Mouse (Mus musculus): ENCODE data around the gene Vrk1. TPM values are rescaled to one million over a fixed set of nuclear protein-coding genes. Genes with fewer than 3 reads are reported as not detected.

The Vrk1 gene
- polyA plus RNA-seq (2012; ENCODE audit: insufficient read depth, insufficient read length, missing spikeins), result 7.8 and 10.2 TPM in 2 replicates

GRCm38 (mm10) chr12:106010065-106010915 lies at the start of gene Vrk1:
TSS of gene Vrk1 (plus strand) at chr12:106010228.
- Histone ChIP-seq H3K27ac (replicated peaks; ENCODE audit: low read depth, low read length) (no peak within 1 kb of the TSS), H3K4me1 (ENCODE audit: control insufficient read depth, insufficient read depth, insufficient read length, low read length) (no peaks in the 10 kb centered on the region), H3K4me3 (ENCODE audit: insufficient read depth, low read depth, low read length) (peak within 1 kb of the TSS; percentile 76)

GRCm38 (mm10) chr12:105960592-105961330 lies 49.3 kb upstream of the Vrk1 start:
- Histone ChIP-seq H3K27ac (replicated peaks; ENCODE audit: low read depth, low read length) (no peak overlapping the region), H3K4me3 (ENCODE audit: insufficient read depth, low read depth, low read length) (no peak overlapping the region), H3K4me1 (ENCODE audit: control insufficient read depth, insufficient read depth, insufficient read length, low read length) (no peaks in the 10 kb centered on the region)

GRCm38 (mm10) chr12:105961667-105962066 lies 48.4 kb upstream of the Vrk1 start:
- H3K27ac ChIP-seq (replicated peaks; ENCODE audit: low read depth, low read length), result no peak overlapping the region
- no peaks in the 10 kb centered on the region for H3K4me1 ChIP-seq (ENCODE audit: control insufficient read depth, insufficient read depth, insufficient read length, low read length)
- H3K4me3 ChIP-seq (ENCODE audit: insufficient read depth, low read depth, low read length), result no peak overlapping the region

- Histone ChIP-seq H3K4me3 (ENCODE audit: insufficient read depth, low read depth, low read length) (peak overlapping the region; percentile 69), H3K27ac (replicated peaks; ENCODE audit: low read depth, low read length) (no peak overlapping the region), H3K4me1 (ENCODE audit: control insufficient read depth, insufficient read depth, insufficient read length, low read length) (no peaks in the 10 kb centered on the region)
Observed at GRCm38 (mm10) chr12:105962103-105963011, 47.7 kb upstream of the Vrk1 start.

GRCm38 (mm10) chr12:105963012-105963572 lies 46.9 kb upstream of the Vrk1 start:
- no peak overlapping the region for H3K27ac ChIP-seq (replicated peaks; ENCODE audit: low read depth, low read length)
- H3K4me1 ChIP-seq (ENCODE audit: control insufficient read depth, insufficient read depth, insufficient read length, low read length), result 0 out of 2 replicates have a peak, but pooled peaks cover 3% of the 10 kb centered on the region
- H3K4me3 ChIP-seq (ENCODE audit: insufficient read depth, low read depth, low read length), result peak overlapping the region; percentile 69

- Histone ChIP-seq H3K27ac (replicated peaks; ENCODE audit: low read depth, low read length) (no peak overlapping the region), H3K4me3 (ENCODE audit: insufficient read depth, low read depth, low read length) (no peak overlapping the region), H3K4me1 (ENCODE audit: control insufficient read depth, insufficient read depth, insufficient read length, low read length) (0 out of 2 replicates have a peak, but pooled peaks cover 3% of the 10 kb centered on the region)
Observed at GRCm38 (mm10) chr12:105966887-105967637, 43.0 kb upstream of the Vrk1 start.

- no peak overlapping the region for H3K27ac ChIP-seq (replicated peaks; ENCODE audit: low read depth, low read length)
- peak overlapping the region; percentile 5; the same call in 1 of the 2 replicates for H3K4me3 ChIP-seq (ENCODE audit: insufficient read depth, low read depth, low read length)
- 0 out of 2 replicates have a peak, but pooled peaks cover 3% of the 10 kb centered on the region for H3K4me1 ChIP-seq (ENCODE audit: control insufficient read depth, insufficient read depth, insufficient read length, low read length)
Observed at GRCm38 (mm10) chr12:105967806-105968205, 42.2 kb upstream of the Vrk1 start.

GRCm38 (mm10) chr12:105971182-105971581 lies 38.8 kb upstream of the Vrk1 start:
- H3K4me1 ChIP-seq (ENCODE audit: control insufficient read depth, insufficient read depth, insufficient read length, low read length), result 0 out of 2 replicates have a peak, but pooled peaks cover 3% of the 10 kb centered on the region
- no peak overlapping the region for H3K27ac ChIP-seq (replicated peaks; ENCODE audit: low read depth, low read length)
- no peak overlapping the region for H3K4me3 ChIP-seq (ENCODE audit: insufficient read depth, low read depth, low read length)

- H3K27ac ChIP-seq (replicated peaks; ENCODE audit: low read depth, low read length), result no peak overlapping the region
- 0 out of 2 replicates have a peak, but pooled peaks cover 3% of the 10 kb centered on the region for H3K4me1 ChIP-seq (ENCODE audit: control insufficient read depth, insufficient read depth, insufficient read length, low read length)
- no peak overlapping the region for H3K4me3 ChIP-seq (ENCODE audit: insufficient read depth, low read depth, low read length)
Observed at GRCm38 (mm10) chr12:105972673-105973072, 37.4 kb upstream of the Vrk1 start.

GRCm38 (mm10) chr12:105973691-105974090 lies 36.3 kb upstream of the Vrk1 start:
- H3K4me3 ChIP-seq (ENCODE audit: insufficient read depth, low read depth, low read length), result no peak overlapping the region
- H3K4me1 ChIP-seq (ENCODE audit: control insufficient read depth, insufficient read depth, insufficient read length, low read length), result no peaks in the 10 kb centered on the region
- no peak overlapping the region for H3K27ac ChIP-seq (replicated peaks; ENCODE audit: low read depth, low read length)

- H3K4me3 ChIP-seq (ENCODE audit: insufficient read depth, low read depth, low read length), result no peak overlapping the region
- H3K27ac ChIP-seq (replicated peaks; ENCODE audit: low read depth, low read length), result no peak overlapping the region
- H3K4me1 ChIP-seq (ENCODE audit: control insufficient read depth, insufficient read depth, insufficient read length, low read length), result no peaks in the 10 kb centered on the region
Observed at GRCm38 (mm10) chr12:105974107-105974506, 35.9 kb upstream of the Vrk1 start.

GRCm38 (mm10) chr12:105981121-105981973 lies 28.7 kb upstream of the Vrk1 start:
- Histone ChIP-seq H3K27ac (replicated peaks; ENCODE audit: low read depth, low read length) (peak overlapping the region; percentile 92), H3K4me3 (ENCODE audit: insufficient read depth, low read depth, low read length) (no peak overlapping the region; the same call in 1 of the 2 replicates), H3K4me1 (ENCODE audit: control insufficient read depth, insufficient read depth, insufficient read length, low read length) (no peaks in the 10 kb centered on the region; the same call in 1 of the 2 replicates)

- no peak overlapping the region for H3K27ac ChIP-seq (replicated peaks; ENCODE audit: low read depth, low read length)
- H3K4me3 ChIP-seq (ENCODE audit: insufficient read depth, low read depth, low read length), result no peak overlapping the region
- no peaks in the 10 kb centered on the region; the same call in 1 of the 2 replicates for H3K4me1 ChIP-seq (ENCODE audit: control insufficient read depth, insufficient read depth, insufficient read length, low read length)
Observed at GRCm38 (mm10) chr12:105981974-105982305, 28.1 kb upstream of the Vrk1 start.

Data from brown adipose tissue, adult 24 weeks (tissue).